Mouse (Mus musculus) liver, postnatal 0 days (tissue): Measurements from ENCODE around the gene Rnf39. TPM values are rescaled to one million over a fixed set of nuclear protein-coding genes. Genes with fewer than 3 reads are reported as not detected.
A peak's percentile ranks its signal among the peaks of the same experiment; 100 is the strongest.

ENCODE experiments used
- ATAC-seq: fragments of 200-750 bp; cut with Nextera tagmentation; 2 replicates; pipeline ENCODE4 v1.8.0; 2017; ENCODE audit warnings: mild to moderate bottlenecking, moderate library complexity
- DNase-seq: peaks from one replicate; pipeline ENCODE4 v3.0.0-alpha.2; 2016
- H3K27ac ChIP-seq: fragments of 300-500 bp; sonication (generic); 2 replicates; pipeline ENCODE4 v1.5.1; 2014; ENCODE audit warnings: antibody characterized with exemption, moderate library complexity, mild to moderate bottlenecking, low read depth
- H3K27me3 ChIP-seq: fragments of 300-500 bp; sonication (generic); 2 replicates; pipeline ENCODE4 v1.6.1; 2014; ENCODE audit warnings: low read length, control low read depth, mixed read lengths; ENCODE audit not compliant: insufficient read depth
- H3K36me3 ChIP-seq: fragments of 300-500 bp; sonication (generic); replicated peaks from 2 replicates; pipeline ENCODE4 v1.6.1; 2014; ENCODE audit warnings: mild to moderate bottlenecking, control low read depth, low read length, moderate library complexity, mixed read lengths; ENCODE audit not compliant: insufficient read depth
- H3K4me1 ChIP-seq: fragments of 300-500 bp; sonication (generic); 2 replicates; pipeline ENCODE4 v1.6.1; 2014; ENCODE audit warnings: antibody characterized with exemption, mild to moderate bottlenecking, control low read depth; ENCODE audit not compliant: insufficient read depth
- H3K4me2 ChIP-seq: fragments of 300-500 bp; sonication (generic); 2 replicates; pipeline ENCODE4 v1.6.1; 2014; ENCODE audit warnings: low read depth, mild to moderate bottlenecking, low read length, moderate library complexity, mixed read lengths
- H3K4me3 ChIP-seq: fragments of 300-500 bp; sonication (generic); 2 replicates; pipeline ENCODE4 v1.5.1; 2014; ENCODE audit warnings: low read depth, low read length
- H3K9ac ChIP-seq: fragments of 300-500 bp; sonication (generic); replicated peaks from 2 replicates; pipeline ENCODE4 v1.6.1; 2014; ENCODE audit warnings: mild to moderate bottlenecking, moderate library complexity
- H3K9me3 ChIP-seq: fragments of 300-500 bp; sonication (generic); 2 replicates; pipeline ENCODE4 v1.6.1; 2016; ENCODE audit warnings: mild to moderate bottlenecking, control low read depth, low read length, mixed read lengths
- CTCF ChIP-seq: sonication (generic); IDR thresholded peaks from 2 replicates; pipeline ENCODE4 v1.5.1; 2016; ENCODE audit warnings: antibody characterized with exemption, low read depth
- EP300 ChIP-seq: IDR thresholded peaks from 2 replicates; pipeline ENCODE4 v1.6.1; 2016; ENCODE audit warnings: antibody characterized with exemption, low read depth, mild to moderate bottlenecking
- WGBS: fragments of 180-500 bp; shearing (Covaris S2); extraction: QIAGEN DNeasy Blood & Tissue Kit; methylation state at CpG from one replicate; pipeline ENCODE4 v1.1.7; 2014; ENCODE audit not compliant: insufficient replicate concordance; 5-methylcytosine and 5-hydroxymethylcytosine counted together
- polyA plus RNA-seq: library from polyadenylated mRNA; unstranded; fragments of >200 nt; fragmentation: Nextera tagmentation; extraction: Ambion mirVana; gene quantifications from 2 replicates; pipeline ENCODE4 v1.2.1, GENCODE M21; 2015

Gene Rnf39
- polyA plus RNA-seq, 1 experiment from 2014 or later = 0.11 TPM

GRCm38 (mm10) chr17:36900001-36900400 lies 42.7 kb upstream of the Rnf39 start:
- Histone ChIP-seq H3K4me2 (no peak overlapping the region), H3K27me3 (no peaks in the 10 kb centered on the region), H3K4me1 (no peaks in the 10 kb centered on the region), H3K4me3 (no peak overlapping the region), H3K27ac (no peak overlapping the region), H3K9me3 (no peaks in the 10 kb centered on the region), H3K36me3 (no peaks in the 10 kb centered on the region), H3K9ac (no peak overlapping the region)
- TF ChIP-seq EP300 (no peak), CTCF (no peak)
- ATAC-seq (no peak), DNase-seq (no peak)
- WGBS = 76% methylated on average over 5 of the region's 5 CpGs

- DNase-seq (no peak), ATAC-seq (no peak)
- TF ChIP-seq EP300 = no peak
- peak; percentile 32; the same call in 1 of the 2 replicates for TF ChIP-seq CTCF
- H3K27ac ChIP-seq = no peak overlapping the region
- H3K27me3 ChIP-seq = no peaks in the 10 kb centered on the region
- no peaks in the 10 kb centered on the region for H3K9me3 ChIP-seq
- no peak overlapping the region for H3K9ac ChIP-seq
- H3K36me3 ChIP-seq = no peaks in the 10 kb centered on the region
- H3K4me3 ChIP-seq = no peak overlapping the region
- no peaks in the 10 kb centered on the region for H3K4me1 ChIP-seq
- WGBS = 16% methylated on average over 1 of the region's 1 CpGs
- no peak overlapping the region for H3K4me2 ChIP-seq
These were observed 42.0 kb upstream of the Rnf39 start for GRCm38 (mm10) chr17:36900691-36901090.

- H3K27ac ChIP-seq = no peak overlapping the region
- no peak for TF ChIP-seq CTCF
- TF ChIP-seq EP300 = no peak
- H3K4me1 ChIP-seq = no peaks in the 10 kb centered on the region
- no peak overlapping the region for H3K4me2 ChIP-seq
- WGBS = 40% methylated on average over 3 of the region's 3 CpGs
- H3K36me3 ChIP-seq = no peaks in the 10 kb centered on the region
- no peak for DNase-seq
- no peaks in the 10 kb centered on the region for H3K9me3 ChIP-seq
- H3K27me3 ChIP-seq = no peaks in the 10 kb centered on the region
- no peak overlapping the region for H3K9ac ChIP-seq
- ATAC-seq = no peak
- no peak overlapping the region for H3K4me3 ChIP-seq
These were observed 39.1 kb upstream of the Rnf39 start for GRCm38 (mm10) chr17:36903651-36904050.

GRCm38 (mm10) chr17:36908235-36908634 lies 34.5 kb upstream of the Rnf39 start:
- no peaks in the 10 kb centered on the region for H3K9me3 ChIP-seq
- no peak overlapping the region for H3K4me3 ChIP-seq
- no peaks in the 10 kb centered on the region for H3K27me3 ChIP-seq
- H3K9ac ChIP-seq = no peak overlapping the region
- WGBS = 43% methylated on average over 1 of the region's 1 CpGs
- no peak for TF ChIP-seq CTCF
- no peak for TF ChIP-seq EP300
- H3K27ac ChIP-seq = no peak overlapping the region
- H3K4me1 ChIP-seq = no peaks in the 10 kb centered on the region
- DNase-seq (no peak), ATAC-seq (no peak)
- no peak overlapping the region for H3K4me2 ChIP-seq
- no peaks in the 10 kb centered on the region for H3K36me3 ChIP-seq

GRCm38 (mm10) chr17:36909802-36910201 lies 32.9 kb upstream of the Rnf39 start:
- Histone ChIP-seq H3K27me3 (no peaks in the 10 kb centered on the region), H3K4me1 (no peaks in the 10 kb centered on the region), H3K4me3 (no peak overlapping the region), H3K9ac (no peak overlapping the region), H3K9me3 (no peaks in the 10 kb centered on the region), H3K27ac (no peak overlapping the region), H3K4me2 (no peak overlapping the region), H3K36me3 (no peaks in the 10 kb centered on the region)
- TF ChIP-seq CTCF (no peak), EP300 (no peak)
- WGBS = 38% methylated on average over 4 of the region's 4 CpGs
- DNase-seq (no peak), ATAC-seq (no peak)

- Histone ChIP-seq H3K36me3 (no peaks in the 10 kb centered on the region), H3K4me3 (no peak overlapping the region), H3K9me3 (no peaks in the 10 kb centered on the region), H3K27ac (no peak overlapping the region), H3K27me3 (0 out of 2 replicates have a peak, but pooled peaks cover 4% of the 10 kb centered on the region), H3K4me2 (no peak overlapping the region), H3K9ac (no peak overlapping the region), H3K4me1 (no peaks in the 10 kb centered on the region)
- 47% methylated on average over 2 of the region's 2 CpGs for WGBS
- no peak for TF ChIP-seq CTCF
- TF ChIP-seq EP300 = no peak
- ATAC-seq (no peak), DNase-seq (no peak)
These were observed 30.7 kb upstream of the Rnf39 start for GRCm38 (mm10) chr17:36912031-36912430.

- no peak overlapping the region for H3K4me2 ChIP-seq
- H3K9ac ChIP-seq = no peak overlapping the region
- no peaks in the 10 kb centered on the region for H3K36me3 ChIP-seq
- 8% methylated on average over 2 of the region's 2 CpGs for WGBS
- DNase-seq (peak; percentile 81), ATAC-seq (no peak)
- no peak overlapping the region for H3K4me3 ChIP-seq
- no peak for TF ChIP-seq EP300
- TF ChIP-seq CTCF = peak; percentile 84
- no peaks in the 10 kb centered on the region for H3K4me1 ChIP-seq
- H3K27ac ChIP-seq = no peak overlapping the region
- 0 out of 2 replicates have a peak, but pooled peaks cover 4% of the 10 kb centered on the region for H3K27me3 ChIP-seq
- H3K9me3 ChIP-seq = no peaks in the 10 kb centered on the region
These were observed 28.6 kb upstream of the Rnf39 start for GRCm38 (mm10) chr17:36914108-36914507.
